Mouse (Mus musculus) kidney, postnatal 4 days (tissue): ENCODE data around the gene Tpo.

Source experiments
- DNase-seq, 2 experiments: peaks; one replicate each; pipeline ENCODE4 v3.0.0; 2021; ENCODE audit warnings: mixed read lengths in 2 of 2

Gene Tpo

DNA sequence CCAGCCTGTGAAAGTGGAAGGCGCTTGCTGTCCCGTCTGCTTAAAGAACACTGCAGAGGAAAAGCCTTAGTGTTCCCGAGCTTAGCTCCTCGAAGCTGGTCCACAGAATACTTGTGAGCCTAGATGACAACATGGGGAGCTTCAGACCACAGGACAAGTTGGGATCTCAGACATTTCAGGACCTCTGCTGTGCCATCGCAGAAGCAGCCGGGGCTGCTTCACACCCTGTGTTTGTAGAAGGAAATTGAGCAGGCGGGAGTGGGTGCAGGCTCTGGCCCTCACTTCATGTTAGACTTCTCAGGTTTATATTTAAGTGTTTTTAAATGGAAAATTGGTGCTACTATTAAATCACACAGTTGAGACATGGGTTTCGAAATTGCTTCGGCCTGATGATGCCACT lies 116.9 kb downstream of the Tpo start:
- no peak for DNase-seq

DNA sequence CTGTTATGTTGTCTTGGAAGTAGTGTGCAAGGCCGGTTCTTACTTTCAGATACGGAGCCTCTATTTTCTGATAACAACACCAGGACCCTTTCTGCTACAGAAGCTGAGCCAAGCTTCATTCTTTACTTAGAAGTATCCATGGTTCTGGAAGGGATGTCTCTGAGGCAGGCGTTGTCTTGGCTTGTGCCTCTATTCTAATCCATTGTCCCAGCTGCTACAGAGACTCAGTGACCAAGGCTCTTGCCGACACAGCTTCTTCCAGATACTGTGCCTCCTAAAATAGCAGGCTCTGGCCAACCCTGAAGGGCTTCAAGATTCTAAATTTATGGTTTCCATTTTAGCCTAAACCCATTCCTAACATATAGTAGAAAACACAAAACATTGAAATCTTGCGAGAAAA lies 123.7 kb downstream of the Tpo start:
- DNase-seq = no peak

DNA sequence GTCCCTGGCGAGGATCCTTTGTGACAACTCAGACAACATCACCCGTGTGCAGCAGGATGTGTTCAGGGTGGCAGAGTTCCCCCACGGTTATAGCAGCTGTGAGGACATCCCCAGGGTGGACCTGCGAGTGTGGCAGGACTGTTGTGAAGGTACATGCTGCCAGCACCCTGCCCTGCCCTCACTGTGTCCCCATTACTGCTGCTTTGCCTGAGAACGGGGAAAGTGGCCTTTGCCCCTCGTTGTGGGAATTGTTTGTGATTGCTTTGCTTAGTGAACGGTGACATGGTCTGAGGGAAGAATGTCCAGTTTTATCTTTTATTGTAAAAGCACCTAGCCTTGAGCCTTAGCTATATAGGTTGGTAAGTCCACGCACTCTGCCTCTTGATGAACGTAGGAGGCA lies 125.8 kb downstream of the Tpo start:
- DNase-seq = no peak
